20 mouse cellular contexts compared by ENCODE assay signal in the genomic region with DNA sequence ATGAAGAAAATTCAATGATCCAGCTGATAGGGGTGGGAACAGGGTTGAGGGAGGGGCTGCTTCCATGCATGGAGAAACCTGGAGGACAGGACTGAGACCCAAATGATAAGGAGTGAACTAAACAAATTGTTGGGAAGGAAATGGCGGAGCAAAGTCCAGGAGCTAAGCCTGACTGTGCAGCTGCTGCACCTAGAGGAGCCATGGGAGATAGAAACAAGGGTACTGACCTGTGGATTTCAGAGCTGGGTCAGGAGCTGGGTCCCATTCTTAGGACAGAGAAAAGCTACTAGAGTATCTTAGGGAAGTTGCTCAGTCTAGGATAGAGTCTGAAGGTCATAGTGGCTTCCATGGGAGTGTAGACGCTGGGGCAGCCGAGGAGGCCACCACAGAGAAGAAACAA.
"Had no signal": no experiment of that assay in that cellular context is flagged by ENCODE, and none has a peak within 500 bp of the region (broad histone marks: within the 10 kb centered on the region; RNA-seq: fewer than 3 reads in every experiment).

No protein-coding gene starts in this region.

- H3K36me3 ChIP-seq: limb, embryonic 12.5 days; limb, embryonic 15.5 days; midbrain, embryonic 12.5 days; midbrain, embryonic 15.5 days; neural tube, embryonic 12.5 days; neural tube, embryonic 15.5 days had no signal

- H3K4me1 ChIP-seq: limb, embryonic 15.5 days; midbrain, embryonic 12.5 days; midbrain, embryonic 15.5 days; neural tube, embryonic 12.5 days had no signal

- ATAC-seq: liver, postnatal 0 days; lung, postnatal 0 days; midbrain, embryonic 15.5 days had no signal

- H3K4me3 ChIP-seq: limb, embryonic 12.5 days; limb, embryonic 15.5 days; midbrain, embryonic 12.5 days; midbrain, embryonic 15.5 days; neural tube, embryonic 12.5 days; neural tube, embryonic 15.5 days had no signal

- H3K4me2 ChIP-seq: limb, embryonic 12.5 days; limb, embryonic 15.5 days; liver, embryonic 11.5 days; lung, embryonic 14.5 days; midbrain, embryonic 12.5 days; midbrain, embryonic 15.5 days; neural tube, embryonic 12.5 days; neural tube, embryonic 15.5 days had no signal

- H3K9me3 ChIP-seq: limb, embryonic 12.5 days; limb, embryonic 15.5 days; midbrain, embryonic 12.5 days; midbrain, embryonic 15.5 days; neural tube, embryonic 12.5 days; neural tube, embryonic 15.5 days had no signal

- H3K9ac ChIP-seq: limb, embryonic 12.5 days; limb, embryonic 15.5 days; liver, embryonic 14.5 days; liver, postnatal 0 days; lung, embryonic 14.5 days; midbrain, embryonic 12.5 days; midbrain, embryonic 15.5 days; neural tube, embryonic 12.5 days; neural tube, embryonic 15.5 days had no signal

- H3K27me3 ChIP-seq: limb, embryonic 12.5 days; limb, embryonic 15.5 days; midbrain, embryonic 15.5 days; neural tube, embryonic 12.5 days; neural tube, embryonic 15.5 days had no signal

- H3K27ac ChIP-seq: limb, embryonic 12.5 days; limb, embryonic 15.5 days; liver, embryonic 14.5 days; macrophage; midbrain, embryonic 12.5 days; midbrain, embryonic 15.5 days; neural tube, embryonic 12.5 days; neural tube, embryonic 15.5 days had no signal

- DNase-seq: kidney, adult 11 months; kidney, adult 8-10 months; kidney, postnatal 14 days; kidney, postnatal 4 days; left cerebral cortex, postnatal 4 days; liver, postnatal 0 days; lung, embryonic 14.5 days; retina, postnatal 1 day; right cerebral cortex, postnatal 25 days; thymus, postnatal 25 days had no signal
